Mouse (Mus musculus): Measurements from ENCODE around the gene Dnmt3a. TPM values are rescaled to one million over a fixed set of nuclear protein-coding genes. Genes with fewer than 3 reads are reported as not detected.

Gene Dnmt3a
- polyA plus RNA-seq, 1 experiment from 2014 or later: 61.9 TPM

DNA sequence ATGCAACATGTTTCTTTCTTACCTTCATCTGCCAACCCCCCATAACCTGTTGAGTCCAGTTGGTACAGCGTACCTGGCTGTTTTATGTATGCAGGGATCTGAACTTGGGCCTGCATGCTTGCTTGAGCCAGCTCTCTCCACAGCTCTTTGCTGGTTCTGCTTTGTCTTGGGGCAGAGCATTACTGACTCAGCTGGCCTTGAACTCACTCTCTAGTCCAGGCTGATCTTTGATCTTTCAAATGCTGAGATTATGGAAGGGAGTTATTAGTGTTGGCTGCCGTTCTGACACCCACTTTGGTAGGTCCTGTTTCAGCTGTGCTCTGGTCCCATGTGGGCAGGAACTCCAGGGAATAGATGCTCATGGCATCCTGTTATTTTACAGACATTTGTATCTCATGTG, 93.0 kb downstream of the Dnmt3a start:
- no peak overlapping the region for H3K4me2 ChIP-seq (replicated peaks)
- no peak for DNase-seq (ENCODE audit: low spot score)
- no peaks in the 10 kb centered on the region for H3K9me3 ChIP-seq (ENCODE audit: control insufficient read depth, low read length)
- no peak overlapping the region for H3K9ac ChIP-seq
- no peak overlapping the region for H3K27ac ChIP-seq
- H3K4me1 ChIP-seq (replicated peaks; ENCODE audit: control insufficient read depth, insufficient read depth, low read length): no peaks in the 10 kb centered on the region
- no peak overlapping the region for H3K4me3 ChIP-seq (replicated peaks; ENCODE audit: low read length)
- H3K36me3 ChIP-seq (replicated peaks; ENCODE audit: control insufficient read depth, insufficient read depth): peaks cover 80% of the 10 kb centered on the region
- WGBS: 95% methylated on average over 2 of the region's 2 CpGs
- H3K27me3 ChIP-seq (ENCODE audit: control insufficient read depth, insufficient read depth, low read length): no peaks in the 10 kb centered on the region
- ATAC-seq (ENCODE audit: low FRiP score): no peak

DNA sequence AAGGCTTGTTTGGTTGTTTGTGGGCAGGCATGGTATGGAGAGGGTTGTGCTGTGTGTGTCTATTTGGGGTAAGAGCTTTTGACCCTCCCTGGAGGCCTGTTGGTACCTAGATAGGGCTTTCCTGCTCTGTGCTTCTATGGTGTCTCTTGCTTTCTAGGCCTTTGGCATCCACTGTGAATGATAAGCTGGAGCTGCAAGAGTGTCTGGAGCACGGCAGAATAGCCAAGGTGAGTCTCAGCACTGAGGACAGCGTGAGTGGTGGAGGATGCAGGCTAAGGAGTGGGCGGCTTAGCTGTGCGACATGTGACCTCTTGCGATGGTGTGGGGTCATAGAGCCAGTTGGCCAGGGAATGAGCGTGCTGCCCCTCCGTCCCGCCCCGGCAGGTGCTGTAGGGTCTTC, 99.6 kb downstream of the Dnmt3a start:
- Histone ChIP-seq H3K9ac (no peak overlapping the region), H3K4me2 (replicated peaks) (no peak overlapping the region), H3K36me3 (replicated peaks; ENCODE audit: control insufficient read depth, insufficient read depth) (peaks cover 95% of the 10 kb centered on the region), H3K27me3 (ENCODE audit: control insufficient read depth, insufficient read depth, low read length) (no peaks in the 10 kb centered on the region), H3K4me1 (replicated peaks; ENCODE audit: control insufficient read depth, insufficient read depth, low read length) (no peaks in the 10 kb centered on the region), H3K9me3 (ENCODE audit: control insufficient read depth, low read length) (no peaks in the 10 kb centered on the region), H3K4me3 (replicated peaks; ENCODE audit: low read length) (no peak overlapping the region), H3K27ac (no peak overlapping the region)
- 95% methylated on average over 9 of the region's 9 CpGs for WGBS
- DNase-seq (ENCODE audit: low spot score) (no peak), ATAC-seq (ENCODE audit: low FRiP score) (no peak)

DNA sequence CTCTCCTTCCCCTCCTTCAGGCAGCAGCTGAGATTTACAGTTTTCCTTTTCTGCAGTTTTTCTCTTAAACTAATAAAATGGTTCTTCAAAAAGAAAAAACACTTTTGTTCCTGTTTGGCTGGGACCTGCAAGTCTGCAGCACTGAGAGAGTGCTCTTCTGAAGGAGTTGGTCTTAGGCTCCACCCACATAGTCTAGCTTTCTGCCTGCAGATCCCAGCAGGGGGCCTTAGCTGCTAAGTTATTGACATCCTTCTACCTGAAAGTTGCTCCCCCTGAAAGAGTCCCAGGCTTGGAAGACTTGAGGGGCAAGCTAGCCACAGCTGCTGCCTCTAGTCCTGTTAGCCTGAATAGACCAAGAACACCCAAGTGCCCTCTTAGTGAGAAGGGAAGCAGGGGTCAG, 100.5 kb downstream of the Dnmt3a start:
- no peak overlapping the region for H3K9ac ChIP-seq
- H3K36me3 ChIP-seq (replicated peaks; ENCODE audit: control insufficient read depth, insufficient read depth): peaks cover 96% of the 10 kb centered on the region
- H3K4me3 ChIP-seq (replicated peaks; ENCODE audit: low read length): no peak overlapping the region
- ATAC-seq (ENCODE audit: low FRiP score) (no peak), DNase-seq (ENCODE audit: low spot score) (no peak)
- no peaks in the 10 kb centered on the region for H3K27me3 ChIP-seq (ENCODE audit: control insufficient read depth, insufficient read depth, low read length)
- H3K9me3 ChIP-seq (ENCODE audit: control insufficient read depth, low read length): no peaks in the 10 kb centered on the region
- no peak overlapping the region for H3K4me2 ChIP-seq (replicated peaks)
- H3K4me1 ChIP-seq (replicated peaks; ENCODE audit: control insufficient read depth, insufficient read depth, low read length): no peaks in the 10 kb centered on the region
- no peak overlapping the region for H3K27ac ChIP-seq

DNA sequence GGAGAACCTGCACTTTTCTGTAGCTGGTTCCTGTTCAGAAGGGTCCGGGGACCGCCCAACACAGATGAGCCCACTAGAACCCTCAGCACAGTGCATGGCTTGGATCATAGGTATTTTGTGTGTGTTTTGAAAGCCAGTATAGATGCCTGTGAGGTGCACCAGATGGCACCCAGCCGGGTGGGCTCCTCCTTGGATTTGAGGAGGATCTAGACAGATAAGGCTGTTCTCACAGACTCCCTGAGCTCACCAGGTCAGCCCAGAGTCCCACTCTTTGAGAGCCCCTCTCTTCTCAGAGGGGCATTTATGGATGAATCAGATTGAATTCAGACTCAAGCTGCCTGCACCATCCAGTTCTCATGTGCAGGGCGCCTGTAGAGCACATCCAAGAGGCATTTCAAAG, 101.2 kb downstream of the Dnmt3a start:
- H3K4me2 ChIP-seq (replicated peaks): no peak overlapping the region
- no peak overlapping the region for H3K27ac ChIP-seq
- no peaks in the 10 kb centered on the region for H3K4me1 ChIP-seq (replicated peaks; ENCODE audit: control insufficient read depth, insufficient read depth, low read length)
- DNase-seq (ENCODE audit: low spot score) (no peak), ATAC-seq (ENCODE audit: low FRiP score) (no peak)
- 89% methylated on average over 4 of the region's 4 CpGs for WGBS
- H3K9ac ChIP-seq: no peak overlapping the region
- no peaks in the 10 kb centered on the region for H3K9me3 ChIP-seq (ENCODE audit: control insufficient read depth, low read length)
- H3K36me3 ChIP-seq (replicated peaks; ENCODE audit: control insufficient read depth, insufficient read depth): peaks cover 95% of the 10 kb centered on the region
- no peaks in the 10 kb centered on the region for H3K27me3 ChIP-seq (ENCODE audit: control insufficient read depth, insufficient read depth, low read length)
- H3K4me3 ChIP-seq (replicated peaks; ENCODE audit: low read length): no peak overlapping the region

DNA sequence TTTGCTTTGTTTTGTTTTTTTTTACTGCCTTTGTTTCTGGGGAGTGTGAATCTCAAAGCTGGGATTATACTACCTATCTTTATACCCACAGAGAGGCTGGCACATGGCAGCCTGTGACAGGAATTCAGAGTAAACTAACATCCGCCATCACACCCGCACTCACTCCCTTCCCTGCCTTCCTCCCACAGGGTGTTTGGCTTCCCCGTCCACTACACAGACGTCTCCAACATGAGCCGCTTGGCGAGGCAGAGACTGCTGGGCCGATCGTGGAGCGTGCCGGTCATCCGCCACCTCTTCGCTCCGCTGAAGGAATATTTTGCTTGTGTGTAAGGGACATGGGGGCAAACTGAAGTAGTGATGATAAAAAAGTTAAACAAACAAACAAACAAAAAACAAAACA, 101.6 kb downstream of the Dnmt3a start:
- Histone ChIP-seq H3K27me3 (ENCODE audit: control insufficient read depth, insufficient read depth, low read length) (no peaks in the 10 kb centered on the region), H3K4me2 (replicated peaks) (no peak overlapping the region), H3K9me3 (ENCODE audit: control insufficient read depth, low read length) (no peaks in the 10 kb centered on the region), H3K4me1 (replicated peaks; ENCODE audit: control insufficient read depth, insufficient read depth, low read length) (no peaks in the 10 kb centered on the region), H3K36me3 (replicated peaks; ENCODE audit: control insufficient read depth, insufficient read depth) (peaks cover 91% of the 10 kb centered on the region), H3K4me3 (replicated peaks; ENCODE audit: low read length) (no peak overlapping the region), H3K27ac (no peak overlapping the region), H3K9ac (no peak overlapping the region)
- WGBS: 73% methylated on average over 13 of the region's 13 CpGs
- DNase-seq (ENCODE audit: low spot score) (no peak), ATAC-seq (ENCODE audit: low FRiP score) (no peak)

DNA sequence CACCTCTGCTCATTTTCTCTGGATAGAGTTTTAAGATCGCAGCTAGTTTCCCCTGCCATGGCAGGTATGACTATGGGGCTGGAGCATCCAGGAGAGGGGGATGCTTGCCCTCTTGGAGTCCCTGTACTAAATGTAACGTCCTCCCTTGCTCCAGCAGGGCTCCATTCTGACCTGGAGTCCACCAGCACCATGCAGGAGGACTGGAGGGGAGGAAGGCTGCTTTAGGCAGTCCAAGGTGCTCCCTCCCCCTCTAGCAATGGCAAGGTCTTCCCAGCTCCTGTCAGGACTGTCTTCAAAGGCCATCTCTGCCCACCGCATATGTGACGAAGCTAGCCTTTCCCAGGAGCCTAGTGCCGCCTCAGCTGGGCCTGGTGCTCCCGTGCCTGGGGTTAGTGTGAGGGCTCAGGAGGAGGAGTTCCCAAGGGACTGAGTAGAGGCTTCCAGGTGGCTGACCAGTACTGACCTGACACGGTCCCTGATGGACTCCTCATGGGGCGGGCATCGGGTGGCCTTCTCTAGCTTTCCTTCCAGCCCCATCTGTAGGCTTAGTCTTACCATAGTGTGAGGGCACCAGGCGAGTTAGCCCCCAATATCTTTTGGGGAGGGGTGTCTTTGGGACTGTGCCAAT, 104.8 kb downstream of the Dnmt3a start:
- H3K9me3 ChIP-seq (ENCODE audit: control insufficient read depth, low read length): no peaks in the 10 kb centered on the region
- DNase-seq (ENCODE audit: low spot score) (no peak), ATAC-seq (ENCODE audit: low FRiP score) (no peak)
- H3K27ac ChIP-seq: no peak overlapping the region
- no peaks in the 10 kb centered on the region for H3K4me1 ChIP-seq (replicated peaks; ENCODE audit: control insufficient read depth, insufficient read depth, low read length)
- H3K36me3 ChIP-seq (replicated peaks; ENCODE audit: control insufficient read depth, insufficient read depth): peaks cover 67% of the 10 kb centered on the region
- H3K4me2 ChIP-seq (replicated peaks): no peak overlapping the region
- H3K27me3 ChIP-seq (ENCODE audit: control insufficient read depth, insufficient read depth, low read length): no peaks in the 10 kb centered on the region
- H3K4me3 ChIP-seq (replicated peaks; ENCODE audit: low read length): no peak overlapping the region
- WGBS: 72% methylated on average over 10 of the region's 10 CpGs
- no peak overlapping the region for H3K9ac ChIP-seq

DNA sequence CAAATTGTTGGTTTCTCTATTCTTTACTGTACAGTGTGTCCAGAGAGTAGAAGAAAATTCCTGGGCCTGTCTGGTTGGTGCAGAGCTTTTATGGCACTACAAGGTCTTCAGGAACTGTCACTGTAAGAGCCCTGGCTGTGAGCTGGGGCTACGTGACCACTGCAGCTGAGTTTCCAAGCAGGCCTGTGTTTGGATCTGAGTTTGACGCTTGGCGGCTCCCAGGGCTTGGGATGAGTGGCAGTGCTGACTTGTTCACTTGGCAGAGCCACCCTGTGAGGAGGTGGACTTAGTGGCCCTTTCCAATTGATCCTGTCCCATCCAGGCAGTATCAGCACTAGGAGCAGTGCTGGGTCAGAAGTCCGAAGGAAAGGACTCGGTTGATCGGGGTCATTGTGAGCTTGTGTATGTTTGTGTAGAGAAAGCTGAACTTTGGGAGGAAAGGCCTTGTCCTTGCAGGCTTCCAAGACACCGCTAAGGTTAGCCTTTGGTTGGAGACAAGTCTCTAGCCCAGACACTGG, 106.1 kb downstream of the Dnmt3a start:
- Histone ChIP-seq H3K4me2 (replicated peaks) (no peak overlapping the region), H3K9me3 (ENCODE audit: control insufficient read depth, low read length) (no peaks in the 10 kb centered on the region), H3K27ac (no peak overlapping the region), H3K27me3 (ENCODE audit: control insufficient read depth, insufficient read depth, low read length) (no peaks in the 10 kb centered on the region), H3K4me3 (replicated peaks; ENCODE audit: low read length) (no peak overlapping the region), H3K4me1 (replicated peaks; ENCODE audit: control insufficient read depth, insufficient read depth, low read length) (no peaks in the 10 kb centered on the region), H3K36me3 (replicated peaks; ENCODE audit: control insufficient read depth, insufficient read depth) (peaks cover 54% of the 10 kb centered on the region), H3K9ac (no peak overlapping the region)
- ATAC-seq (ENCODE audit: low FRiP score): no peak
- WGBS: 96% methylated on average over 7 of the region's 7 CpGs
- no peak for DNase-seq (ENCODE audit: low spot score)

DNA sequence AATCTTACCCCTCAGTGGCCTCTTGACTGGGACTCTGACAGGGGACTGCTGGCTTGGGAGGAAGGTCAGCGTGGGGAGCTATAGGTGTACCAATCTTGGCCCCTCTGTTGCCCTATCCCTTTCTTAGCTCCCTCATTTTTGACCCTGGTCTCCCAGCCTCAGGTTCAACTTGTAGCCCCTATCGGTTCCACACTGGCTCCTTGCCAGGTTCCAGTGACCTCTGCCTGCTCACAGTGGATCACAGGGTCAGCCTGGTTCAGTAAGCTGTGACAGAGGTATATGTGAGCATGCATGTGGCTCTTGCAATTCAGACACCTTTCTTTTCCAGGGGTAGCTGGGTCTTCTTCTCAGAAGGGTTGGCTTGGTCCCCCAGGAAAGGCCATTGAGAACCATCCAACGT, 110.0 kb downstream of the Dnmt3a start:
- 91% methylated on average over 3 of the region's 3 CpGs for WGBS
- ATAC-seq (ENCODE audit: low FRiP score): no peak
- H3K4me1 ChIP-seq (replicated peaks; ENCODE audit: control insufficient read depth, insufficient read depth, low read length): no peaks in the 10 kb centered on the region

DNA sequence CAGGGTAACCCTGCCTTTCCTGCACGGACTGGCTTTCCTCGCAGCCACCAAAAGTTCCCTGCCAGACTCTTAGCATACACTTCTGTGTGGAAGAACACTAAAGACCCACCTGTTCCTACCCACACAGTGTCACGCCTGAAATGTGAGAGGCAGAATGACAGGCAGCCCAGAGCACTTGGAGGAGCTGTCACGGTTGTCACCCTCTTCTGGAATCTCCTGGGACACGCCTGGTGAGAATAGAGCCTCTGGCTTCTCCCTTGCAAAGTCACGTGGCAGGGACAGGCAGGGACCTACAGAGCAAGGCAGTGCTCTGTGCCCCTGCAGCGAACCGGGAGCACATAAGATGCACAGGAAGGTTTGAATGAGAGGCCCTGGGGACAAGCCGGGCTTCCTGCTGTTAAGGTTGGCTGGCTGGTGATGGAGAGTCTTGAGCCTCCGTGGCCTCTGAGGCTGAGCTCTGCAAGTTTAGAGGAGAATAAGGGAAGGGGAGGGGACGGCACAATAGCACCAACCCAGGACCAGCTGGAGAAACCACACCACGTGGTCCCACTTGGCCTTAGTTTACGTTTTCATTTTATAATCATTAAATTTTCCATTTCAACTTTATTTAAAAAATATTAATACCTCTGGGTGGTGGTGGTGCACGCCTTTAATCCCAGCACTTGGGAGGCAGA, 112.0 kb downstream of the Dnmt3a start:
- ATAC-seq (ENCODE audit: low FRiP score) (peak; percentile 64; the same call in 1 of the 2 replicates), DNase-seq (ENCODE audit: low spot score) (no peak)
- H3K27me3 ChIP-seq (ENCODE audit: control insufficient read depth, insufficient read depth, low read length): no peaks in the 10 kb centered on the region
- no peak overlapping the region for H3K4me3 ChIP-seq (replicated peaks; ENCODE audit: low read length)
- H3K27ac ChIP-seq: no peak overlapping the region
- 17% methylated on average over 14 of the region's 14 CpGs for WGBS
- peaks cover 6% of the 10 kb centered on the region; the same call in 1 of the 2 replicates for H3K36me3 ChIP-seq (replicated peaks; ENCODE audit: control insufficient read depth, insufficient read depth)
- peaks cover 7% of the 10 kb centered on the region; the same call in 1 of the 2 replicates for H3K4me1 ChIP-seq (replicated peaks; ENCODE audit: control insufficient read depth, insufficient read depth, low read length)
- no peaks in the 10 kb centered on the region for H3K9me3 ChIP-seq (ENCODE audit: control insufficient read depth, low read length)
- H3K4me2 ChIP-seq (replicated peaks): no peak overlapping the region
- no peak overlapping the region for H3K9ac ChIP-seq

More for the DNA sequence above, 110.0 kb downstream of the Dnmt3a start:
- no peak overlapping the region for H3K4me3 ChIP-seq (replicated peaks; ENCODE audit: low read length)
- no peak overlapping the region for H3K9ac ChIP-seq
- H3K27ac ChIP-seq: no peak overlapping the region
- H3K36me3 ChIP-seq (replicated peaks; ENCODE audit: control insufficient read depth, insufficient read depth): peaks cover 15% of the 10 kb centered on the region; the same call in 1 of the 2 replicates
- H3K4me2 ChIP-seq (replicated peaks): no peak overlapping the region
- no peak for DNase-seq (ENCODE audit: low spot score)
- H3K27me3 ChIP-seq (ENCODE audit: control insufficient read depth, insufficient read depth, low read length): no peaks in the 10 kb centered on the region
- H3K9me3 ChIP-seq (ENCODE audit: control insufficient read depth, low read length): no peaks in the 10 kb centered on the region
